Mouse (Mus musculus) right cerebral cortex, postnatal 4 days (tissue): Measurements from ENCODE around the gene Coq3.

Experiments used
- DNase-seq: peaks from one replicate; pipeline ENCODE4 v3.0.0-alpha.2; 2022

The Coq3 gene

GRCm38 (mm10) chr4:21879565-21880220, at the start of gene Coq3:
Gene Coq3 (plus strand): TSS chr4:21879673.
- peak; percentile 74 for DNase-seq

GRCm38 (mm10) chr4:21832844-21833243, 46.6 kb upstream of the Coq3 start:
- DNase-seq = no peak

- peak; percentile 99 for DNase-seq
These were observed 31.8 kb upstream of the Coq3 start, which contains the start of gene Pnisr for GRCm38 (mm10) chr4:21847481-21848286. Gene Pnisr (plus strand): TSS chr4:21847583.

DNA sequence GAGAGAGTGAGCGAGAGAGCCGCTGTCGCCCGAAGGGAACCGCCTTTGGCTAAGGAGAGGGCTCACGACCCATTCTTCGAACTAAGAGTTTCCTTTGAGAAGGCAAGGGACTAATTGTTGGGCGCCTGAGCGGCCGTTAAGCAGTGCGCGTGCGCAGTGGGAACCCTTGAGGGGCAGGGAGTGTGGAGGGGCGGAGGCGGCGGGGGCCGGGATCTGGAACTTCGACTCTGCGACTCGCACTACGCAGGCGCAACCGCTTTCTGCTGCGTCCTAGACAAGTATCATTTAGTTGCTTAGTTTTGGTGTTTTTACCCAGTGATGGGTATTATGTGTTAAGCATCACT, 31.2 kb upstream of the Coq3 start:
- peak; percentile 91 for DNase-seq

GRCm38 (mm10) chr4:21857481-21857880, 22.0 kb upstream of the Coq3 start:
- DNase-seq = no peak

DNA sequence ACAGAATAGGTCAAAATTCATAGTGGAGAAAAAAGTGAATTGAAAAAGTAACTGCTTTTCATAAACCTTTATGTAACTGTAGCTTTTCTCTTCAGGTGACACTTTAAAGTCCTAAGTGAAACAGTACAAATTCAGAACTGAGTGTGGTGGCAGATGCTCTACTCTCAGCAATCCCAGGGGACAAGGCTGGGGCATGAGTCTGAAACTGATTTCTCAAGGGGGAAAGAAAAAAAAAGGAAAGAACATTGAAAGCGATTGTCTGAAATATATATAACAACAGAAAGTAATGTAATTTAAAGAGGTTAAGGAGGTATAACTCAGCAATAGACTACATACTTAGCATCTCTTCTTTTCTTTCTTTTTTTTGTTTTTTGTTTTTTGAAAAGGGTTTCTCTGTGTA, 14.2 kb upstream of the Coq3 start:
- DNase-seq = no peak

- DNase-seq = no peak
These were observed 697 bp upstream of the Coq3 start for GRCm38 (mm10) chr4:21878776-21879175.

DNA sequence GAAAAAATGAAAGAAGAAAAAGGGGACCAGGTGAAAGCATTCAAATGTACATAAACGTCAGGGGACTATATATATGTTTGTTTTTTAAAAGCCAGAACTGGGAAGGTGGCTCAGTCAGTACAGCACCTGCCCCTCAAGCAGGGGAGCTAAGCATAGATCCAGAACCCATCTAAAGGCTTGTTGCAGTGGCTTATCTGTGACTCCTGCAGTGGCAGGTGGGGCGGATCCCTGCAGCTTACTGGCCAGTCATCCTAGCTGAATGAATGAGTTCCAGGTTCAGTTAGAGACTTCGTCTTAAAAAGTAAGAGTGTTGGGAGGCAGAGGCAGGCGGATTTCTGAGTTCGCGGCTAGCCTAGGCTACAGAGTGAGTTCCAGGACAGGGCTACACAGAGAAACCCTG, 3.3 kb downstream of the Coq3 start:
- no peak for DNase-seq

GRCm38 (mm10) chr4:21885831-21886230, 6.4 kb downstream of the Coq3 start:
- no peak for DNase-seq

DNA sequence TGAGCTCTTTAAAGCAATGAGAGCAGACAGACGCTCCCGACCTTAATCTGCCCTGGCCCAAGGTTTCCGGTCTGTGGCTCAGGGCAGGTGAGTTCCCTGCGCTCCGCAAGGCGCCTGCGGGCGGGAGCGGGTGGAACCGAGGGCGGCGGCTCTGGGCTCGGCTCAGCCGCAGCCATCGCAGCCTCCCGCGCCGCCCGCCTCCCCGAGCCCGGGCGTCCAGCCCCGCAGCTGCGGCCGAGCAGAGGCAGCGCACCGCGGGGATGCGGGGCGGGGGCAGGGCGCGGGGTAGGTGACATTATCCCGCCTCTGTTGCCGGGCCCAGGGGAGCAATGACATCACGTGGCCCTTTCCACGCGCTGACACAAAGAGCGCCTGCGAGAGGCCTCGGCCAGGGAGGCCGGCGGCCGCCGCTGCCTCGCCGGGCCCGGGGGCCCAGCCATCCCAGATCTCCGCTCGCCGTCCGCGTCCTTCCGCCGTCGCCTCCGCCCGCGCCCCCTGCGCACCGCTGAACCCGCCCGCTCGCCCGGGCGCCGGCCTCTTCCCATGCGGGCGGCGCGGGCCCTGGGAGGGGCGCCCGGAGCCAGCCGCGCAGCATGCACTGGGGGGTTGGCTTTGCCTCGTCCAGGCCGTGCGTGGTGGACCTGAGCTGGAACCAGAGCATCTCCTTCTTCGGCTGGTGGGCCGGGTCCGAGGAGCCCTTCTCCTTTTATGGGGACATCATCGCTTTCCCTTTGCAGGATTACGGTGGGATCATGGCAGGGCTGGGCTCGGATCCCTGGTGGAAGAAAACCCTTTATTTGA, 51.7 kb downstream of the Coq3 start, which contains the start of gene Faxc:
TSS of gene Faxc (plus strand) at position 359 of the 801 bp plus-strand sequence.
- peak; percentile 62 for DNase-seq

DNA sequence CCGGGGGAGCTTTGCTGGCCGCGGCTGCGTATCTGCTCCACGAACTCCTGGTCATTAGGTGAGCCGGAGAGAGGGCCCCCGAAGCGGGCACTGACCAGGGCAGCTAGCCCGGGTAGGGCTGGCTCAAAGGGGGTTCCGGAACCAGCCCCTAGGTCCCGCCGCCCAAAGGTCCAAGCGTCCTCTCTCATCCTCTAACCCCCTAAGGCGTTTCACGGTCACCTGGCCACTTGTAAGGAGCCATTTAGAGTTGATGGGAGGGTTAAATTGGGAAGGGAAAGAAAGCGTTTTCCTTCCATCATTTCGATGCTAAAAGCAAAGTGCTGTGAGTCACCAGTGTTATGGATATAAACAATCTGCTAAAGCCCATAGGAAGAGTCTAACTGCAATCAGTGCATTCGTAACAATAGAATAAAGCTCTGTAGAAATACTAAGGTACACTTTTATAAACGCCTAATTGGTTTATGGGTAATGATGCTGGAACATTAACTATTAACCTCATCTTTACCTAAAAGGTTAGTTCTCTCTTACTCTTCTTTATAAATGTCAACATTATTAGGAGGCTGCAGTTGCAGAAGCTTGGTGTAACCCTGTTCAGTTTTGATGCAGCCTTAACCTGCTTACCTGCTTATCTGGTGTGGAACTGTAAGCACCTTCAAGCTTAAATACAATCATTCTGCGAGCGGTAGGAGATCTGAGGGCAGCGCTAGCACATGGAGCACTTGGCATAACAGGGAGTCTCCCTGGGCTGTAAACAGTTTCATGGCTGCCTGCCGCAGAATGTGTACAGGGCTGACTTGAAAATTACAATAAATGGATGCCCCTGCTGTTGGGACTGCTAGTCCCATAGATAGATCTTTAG, 52.5 kb downstream of the Coq3 start:
- peak; percentile 12 for DNase-seq

DNA sequence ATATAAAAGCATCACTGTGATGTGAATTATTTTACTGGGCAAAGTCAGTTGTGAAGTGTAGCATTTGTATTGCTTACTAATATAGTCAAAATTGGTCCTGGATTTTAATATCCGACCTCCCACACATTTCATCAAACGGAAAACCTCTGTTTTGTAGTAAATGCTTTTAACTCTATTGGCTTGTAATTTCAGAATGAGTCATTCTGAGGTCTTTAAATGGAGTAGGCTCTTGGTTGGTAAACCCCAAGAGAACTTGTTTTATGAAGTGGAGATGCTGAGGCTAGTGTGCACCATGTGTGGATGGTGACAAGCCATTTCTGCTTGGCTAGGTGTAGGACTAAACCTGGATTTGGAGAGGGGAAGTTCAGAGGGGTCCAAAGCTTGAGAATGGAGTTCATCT, 55.9 kb downstream of the Coq3 start:
- DNase-seq = no peak

- no peak for DNase-seq
These were observed 57.0 kb downstream of the Coq3 start for GRCm38 (mm10) chr4:21936424-21936823.

DNA sequence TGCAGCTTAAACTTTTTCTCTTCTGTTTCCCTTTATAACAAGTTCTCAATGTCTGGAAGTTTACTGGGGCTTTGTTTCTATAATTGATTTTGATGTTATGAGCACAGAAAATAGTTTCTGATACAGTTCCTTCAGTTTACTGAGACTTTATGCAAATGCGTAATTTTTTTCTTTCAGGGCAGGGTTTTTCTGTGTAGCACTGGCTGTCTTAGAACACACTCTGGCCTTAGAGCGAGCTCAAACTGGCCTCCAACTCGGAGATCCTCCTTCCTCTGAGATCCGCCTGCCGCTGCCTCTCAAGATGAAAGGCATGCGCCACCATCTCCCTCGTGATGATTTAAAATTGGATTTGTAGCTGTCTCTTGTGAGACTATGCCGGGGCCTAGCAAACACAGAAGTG, 58.4 kb downstream of the Coq3 start:
- no peak for DNase-seq

DNA sequence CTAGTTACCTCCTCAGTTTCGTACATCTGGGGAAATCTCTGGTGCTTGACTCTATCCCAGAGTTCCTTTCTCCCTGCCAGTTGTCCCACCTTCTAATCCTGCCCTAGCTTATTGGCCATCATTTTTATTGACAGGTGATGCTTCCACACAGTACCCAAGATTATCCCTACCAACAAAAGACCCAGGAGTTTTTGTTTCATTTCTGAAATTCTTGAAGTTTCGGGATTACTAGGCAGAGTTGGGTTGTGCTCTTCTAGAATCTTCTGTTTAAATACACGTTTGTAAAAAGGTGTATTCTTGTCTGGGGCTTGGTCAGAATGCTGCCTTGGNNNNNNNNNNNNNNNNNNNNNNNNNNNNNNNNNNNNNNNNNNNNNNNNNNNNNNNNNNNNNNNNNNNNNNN, 65.2 kb downstream of the Coq3 start:
- DNase-seq = no peak

DNA sequence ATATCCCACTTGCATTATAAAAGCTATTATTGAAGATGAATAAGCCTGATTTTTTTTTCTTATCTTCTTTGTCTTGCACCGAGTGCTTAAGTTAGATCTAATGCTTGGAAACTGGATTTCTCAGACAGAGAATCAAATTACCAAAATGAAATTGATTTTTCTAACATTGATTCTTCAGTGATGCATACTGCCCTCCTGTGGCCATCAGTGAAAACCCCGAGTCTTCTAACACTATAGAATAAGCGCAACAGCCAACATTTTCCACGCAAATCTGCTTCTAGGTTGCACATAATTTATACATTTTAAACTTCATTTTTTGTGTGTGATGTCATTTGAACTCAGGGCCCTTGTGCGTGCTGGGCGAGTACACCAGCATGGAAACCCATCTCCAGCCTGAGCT, 72.0 kb downstream of the Coq3 start:
- DNase-seq = peak; percentile 48

DNA sequence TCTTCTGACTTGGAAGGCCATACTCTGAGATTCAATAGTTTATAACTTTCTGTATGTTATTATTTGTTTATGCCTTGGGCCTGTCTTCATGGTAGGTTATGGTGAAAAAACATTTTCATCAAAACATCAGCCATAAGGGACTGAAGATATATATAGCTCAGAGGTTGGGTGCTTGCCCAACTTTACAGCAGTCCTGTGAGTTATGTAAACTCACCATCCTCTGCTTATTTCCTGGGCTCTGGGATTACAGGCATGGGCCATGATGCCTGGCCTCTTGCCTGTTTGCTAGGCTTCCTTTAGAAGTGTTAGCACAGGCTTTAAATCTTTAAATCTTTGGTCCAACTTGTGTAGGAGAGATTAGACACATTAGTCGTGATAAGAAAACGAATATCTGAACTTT, 72.8 kb downstream of the Coq3 start:
- no peak for DNase-seq

DNA sequence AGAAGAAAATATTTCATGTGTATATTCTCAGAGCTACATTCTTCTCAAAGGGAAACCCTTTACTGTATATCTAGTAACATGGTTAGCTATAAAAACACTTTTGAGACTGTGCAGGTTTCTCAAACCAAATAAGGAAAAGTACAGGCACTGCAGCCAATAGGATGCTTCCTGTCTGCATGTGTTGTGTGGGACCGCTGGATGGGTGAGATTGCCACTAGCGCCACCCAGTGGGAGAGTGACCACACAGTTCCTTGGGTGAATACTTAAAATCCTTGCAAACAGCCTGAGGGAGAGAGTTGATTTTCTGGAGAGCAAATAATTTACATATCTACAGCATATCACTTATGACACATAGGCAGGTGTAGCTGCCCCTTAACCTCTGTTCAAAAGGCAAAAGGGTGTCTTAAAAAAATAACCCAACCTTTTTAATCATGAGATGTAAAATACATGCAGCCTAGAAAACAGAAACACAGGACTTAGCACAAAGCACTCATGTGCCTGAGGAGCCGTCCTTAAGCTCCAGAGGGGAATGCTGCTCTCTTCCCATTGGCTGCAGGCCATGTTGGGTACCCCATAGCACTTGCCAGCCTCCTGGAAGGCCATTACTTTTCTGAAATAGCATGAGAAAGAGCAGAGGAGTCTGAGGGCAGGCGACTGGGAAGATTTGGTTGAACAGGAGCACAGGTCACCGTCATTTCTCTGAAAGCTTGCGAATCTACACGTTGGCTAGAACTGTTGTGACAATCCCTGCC, 78.3 kb downstream of the Coq3 start:
- DNase-seq = peak; percentile 69
